Mouse (Mus musculus) neural tube, embryonic 12.5 days (tissue): ENCODE data around the gene Cog8. TPM values are rescaled to one million over a fixed set of nuclear protein-coding genes. Genes with fewer than 3 reads are reported as not detected.

ENCODE experiments used
- ATAC-seq: fragments of 200-750 bp; cut with Nextera tagmentation; 2 replicates; pipeline ENCODE4 v1.8.0; 2017; ENCODE audit warnings: low read depth, mild to moderate bottlenecking, moderate TSS enrichment, moderate library complexity; ENCODE audit not compliant: low FRiP score
- H3K27ac ChIP-seq: fragments of 300-500 bp; sonication (generic); 2 replicates; pipeline ENCODE4 v1.5.1; 2016
- H3K27me3 ChIP-seq: fragments of 300-500 bp; sonication (generic); replicated peaks from 2 replicates; pipeline ENCODE4 v1.6.1; 2016; ENCODE audit warnings: mild to moderate bottlenecking
- H3K36me3 ChIP-seq: fragments of 300-500 bp; sonication (generic); 2 replicates; pipeline ENCODE4 v1.6.1; 2016; ENCODE audit warnings: mild to moderate bottlenecking
- H3K4me1 ChIP-seq: fragments of 300-500 bp; sonication (generic); 2 replicates; pipeline ENCODE4 v1.6.1; 2016
- H3K4me2 ChIP-seq: fragments of 300-500 bp; sonication (generic); replicated peaks from 2 replicates; pipeline ENCODE4 v1.6.1; 2016; ENCODE audit warnings: mild to moderate bottlenecking
- H3K4me3 ChIP-seq: fragments of 300-500 bp; sonication (generic); 2 replicates; pipeline ENCODE4 v1.5.1; 2016
- H3K9ac ChIP-seq: fragments of 300-500 bp; sonication (generic); 2 replicates; pipeline ENCODE4 v1.6.1; 2016; ENCODE audit warnings: mild to moderate bottlenecking
- H3K9me3 ChIP-seq: fragments of 300-500 bp; sonication (generic); 2 replicates; pipeline ENCODE4 v1.6.1; 2016; ENCODE audit warnings: mild to moderate bottlenecking
- WGBS: fragments of 180-500 bp; shearing (Covaris S2); methylation state at CpG from one replicate; pipeline ENCODE4 v1.1.7; 2016; 5-methylcytosine and 5-hydroxymethylcytosine counted together
- polyA plus RNA-seq: library from polyadenylated mRNA; unstranded; fragments of >200 nt; fragmentation: Nextera tagmentation; extraction: Ambion mirVana; gene quantifications from 2 replicates; pipeline ENCODE4 v1.2.1, GENCODE M21; 2016

The Cog8 gene
- polyA plus RNA-seq, 1 experiment from 2014 or later: 47.1 TPM

DNA sequence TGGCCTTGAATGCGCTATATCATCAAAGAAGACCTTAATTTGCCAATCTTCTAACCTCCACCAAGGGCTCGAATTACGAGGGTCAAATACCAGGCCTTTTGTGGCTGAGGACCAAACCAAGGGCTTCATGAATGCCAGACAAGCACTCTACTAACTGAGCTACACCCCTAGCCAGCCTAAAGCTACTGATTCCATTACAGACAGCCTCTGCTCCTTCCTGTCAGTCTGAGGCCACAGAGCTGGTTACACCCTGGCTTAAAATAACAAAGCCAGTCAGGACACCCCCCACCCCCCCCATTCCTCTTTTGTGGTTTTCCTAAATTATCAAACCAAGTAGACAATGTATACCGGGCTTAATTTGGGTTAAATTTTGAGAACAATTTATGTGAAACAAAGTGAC is 17.2 kb upstream of the Cog8 start:
- ATAC-seq: no peak
- H3K4me3 ChIP-seq: no peak overlapping the region
- 82% methylated on average over 4 of the region's 4 CpGs for WGBS
- peaks cover 83% of the 10 kb centered on the region for H3K36me3 ChIP-seq
- H3K4me1 ChIP-seq: no peaks in the 10 kb centered on the region
- H3K27ac ChIP-seq: no peak overlapping the region
- H3K4me2 ChIP-seq: no peak overlapping the region
- no peaks in the 10 kb centered on the region for H3K9me3 ChIP-seq
- H3K27me3 ChIP-seq: no peaks in the 10 kb centered on the region
- H3K9ac ChIP-seq: no peak overlapping the region

DNA sequence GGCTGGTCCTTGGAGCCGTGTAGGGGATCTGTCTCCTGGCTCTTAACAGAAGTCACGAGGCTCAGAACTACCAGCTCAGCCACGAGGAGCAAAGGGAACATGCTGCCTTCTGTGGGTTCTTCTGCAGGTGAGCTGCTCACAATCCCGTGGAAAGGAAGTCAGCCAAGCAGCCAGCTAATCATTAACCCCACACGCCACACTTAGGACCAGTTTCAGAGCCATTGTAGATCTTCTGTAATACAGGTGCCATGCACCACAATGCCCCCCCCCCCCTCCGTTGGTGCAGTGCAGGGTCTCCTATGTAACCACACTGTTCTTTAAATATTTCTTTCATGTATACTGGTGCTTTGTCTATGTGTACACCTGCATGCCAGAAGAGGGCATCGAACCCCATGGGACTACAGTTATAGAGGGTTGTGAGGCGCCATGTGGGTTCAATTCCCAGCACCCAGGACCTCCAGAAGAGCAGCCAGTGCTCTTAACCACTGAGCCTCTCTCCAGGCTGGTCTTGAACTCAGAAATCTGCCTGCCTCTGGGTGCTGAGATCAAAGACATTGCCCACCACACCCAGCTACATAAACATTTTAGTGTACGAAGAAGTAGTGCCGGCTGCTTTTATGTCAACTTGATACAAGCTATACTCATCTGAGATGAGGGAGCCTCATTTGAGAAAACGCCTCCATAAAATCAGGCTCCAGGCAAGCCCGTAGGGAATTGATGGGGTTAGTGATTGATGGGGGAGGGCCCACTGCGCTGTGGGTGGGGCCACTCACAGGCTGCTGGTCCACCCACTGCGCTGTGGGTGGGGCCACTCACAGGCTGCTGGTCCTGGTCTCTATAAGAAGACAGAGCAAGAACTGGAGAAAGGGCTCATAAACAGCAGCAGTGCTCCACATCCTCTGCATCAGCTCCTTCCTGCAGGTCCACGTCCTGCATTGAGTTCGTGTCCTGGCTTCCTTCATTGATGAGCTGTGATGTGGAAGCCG is 9.3 kb upstream of the Cog8 start, which contains the start of gene Tmed6:
Gene Tmed6 (minus strand): TSS at position 134 of the 986 bp plus-strand sequence.
- no peak for ATAC-seq
- Histone ChIP-seq H3K9ac (no peak within 1 kb of the TSS), H3K36me3 (peaks cover 18% of the 10 kb centered on the region), H3K27me3 (no peaks in the 10 kb centered on the region), H3K9me3 (no peaks in the 10 kb centered on the region), H3K27ac (no peak within 1 kb of the TSS), H3K4me1 (no peaks in the 10 kb centered on the region), H3K4me2 (no peak within 1 kb of the TSS), H3K4me3 (no peak within 1 kb of the TSS)
- WGBS: 59% methylated on average over 17 of the region's 17 CpGs

DNA sequence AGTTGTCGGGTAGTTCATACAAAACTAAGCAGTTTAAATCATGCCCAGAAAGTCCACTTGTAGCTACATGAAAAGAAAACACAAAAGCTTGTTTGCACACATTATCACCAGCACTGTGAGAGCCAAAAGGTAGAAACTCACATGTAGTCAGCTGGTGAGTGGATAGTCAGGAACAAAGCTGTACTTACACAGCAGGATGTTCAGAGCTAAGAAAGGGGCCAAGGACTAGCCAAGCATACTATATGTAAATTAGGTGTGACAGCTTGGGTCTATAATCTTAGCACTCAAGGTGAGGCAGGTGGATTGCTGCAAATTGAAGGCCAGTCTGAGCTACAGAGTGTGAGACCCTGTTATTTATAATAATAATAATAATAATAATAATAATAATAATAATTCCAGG is 6.1 kb upstream of the Cog8 start:
- no peak overlapping the region for H3K27ac ChIP-seq
- H3K4me1 ChIP-seq: peaks cover 5% of the 10 kb centered on the region
- H3K9ac ChIP-seq: no peak overlapping the region
- H3K36me3 ChIP-seq: peaks cover 17% of the 10 kb centered on the region
- no peak for ATAC-seq
- 89% methylated on average over 1 of the region's 1 CpGs for WGBS
- no peaks in the 10 kb centered on the region for H3K27me3 ChIP-seq
- no peaks in the 10 kb centered on the region for H3K9me3 ChIP-seq
- no peak overlapping the region for H3K4me2 ChIP-seq
- no peak overlapping the region for H3K4me3 ChIP-seq

DNA sequence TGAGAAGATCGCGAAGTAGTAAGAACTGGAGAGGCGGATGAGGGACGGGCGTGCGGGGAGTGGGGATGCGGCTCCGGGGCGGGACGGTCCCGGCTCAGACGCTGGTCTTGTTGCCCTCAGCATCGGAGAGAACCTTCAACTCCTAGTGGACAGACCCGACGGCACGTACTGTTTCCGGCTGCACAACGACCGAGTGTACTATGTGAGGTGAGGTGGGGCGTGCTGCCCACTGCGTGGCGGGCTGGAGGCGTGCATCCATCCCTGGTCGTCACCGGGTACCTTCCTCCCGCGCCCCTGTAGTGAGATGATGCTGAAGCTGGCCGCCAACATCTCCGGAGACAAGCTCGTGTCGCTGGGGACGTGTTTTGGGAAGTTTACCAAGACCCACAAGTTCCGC is 482 bp upstream of the Cog8 start:
- Histone ChIP-seq H3K4me1 (peaks cover 17% of the 10 kb centered on the region), H3K9me3 (no peaks in the 10 kb centered on the region), H3K4me3 (peak overlapping the region; percentile 98), H3K4me2 (peak overlapping the region; percentile 94), H3K27me3 (no peaks in the 10 kb centered on the region), H3K36me3 (peaks cover 38% of the 10 kb centered on the region), H3K9ac (peak overlapping the region; percentile 83), H3K27ac (no peak overlapping the region)
- under 1% methylated on average over 33 of the region's 33 CpGs for WGBS
- peak; percentile 76 for ATAC-seq

DNA sequence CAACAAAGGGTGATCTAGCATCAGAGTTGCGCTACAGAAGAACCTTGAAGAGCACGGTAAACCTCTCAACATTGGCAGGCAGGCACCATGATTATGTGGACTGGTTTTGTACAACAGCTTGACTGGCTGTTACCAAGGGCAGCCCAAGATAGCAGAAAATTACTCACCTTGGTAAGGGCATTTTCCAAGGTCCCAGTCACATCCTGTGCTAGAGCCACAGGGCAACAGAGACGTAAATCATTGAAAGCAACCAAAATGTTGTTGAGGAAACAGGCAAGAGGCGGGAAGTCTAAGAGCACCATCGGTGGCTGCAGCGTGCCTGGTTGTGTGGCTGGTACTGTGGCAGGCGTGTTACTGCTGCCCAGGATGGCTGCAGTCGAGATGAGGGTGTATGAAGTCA is 4.4 kb downstream of the Cog8 start:
- Histone ChIP-seq H3K4me1 (peaks cover 25% of the 10 kb centered on the region), H3K27me3 (no peaks in the 10 kb centered on the region), H3K4me2 (no peak overlapping the region), H3K9ac (no peak overlapping the region), H3K27ac (no peak overlapping the region), H3K36me3 (peaks cover 53% of the 10 kb centered on the region), H3K4me3 (no peak overlapping the region), H3K9me3 (no peaks in the 10 kb centered on the region)
- ATAC-seq: no peak
- WGBS: 97% methylated on average over 8 of the region's 8 CpGs

DNA sequence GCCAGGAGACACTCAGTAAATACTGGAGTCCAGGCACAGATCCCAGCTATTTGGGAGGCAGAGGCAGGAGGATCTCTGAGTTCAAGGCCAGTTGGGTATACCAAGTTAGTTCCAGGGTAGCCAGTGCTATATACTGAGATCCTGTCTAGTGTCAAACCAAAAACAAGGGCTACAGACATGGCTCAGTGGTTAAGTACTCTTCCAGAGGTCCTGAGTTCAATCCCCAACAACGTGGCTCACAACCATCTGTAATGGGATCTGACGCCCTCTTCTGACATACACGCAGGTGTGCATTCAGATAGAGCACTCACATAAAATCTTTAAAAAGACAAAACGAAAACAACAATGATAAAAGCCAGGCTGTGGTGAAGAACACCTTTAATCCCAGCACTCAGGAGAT is 7.0 kb downstream of the Cog8 start:
- H3K4me3 ChIP-seq: 0 out of 2 replicates have a peak overlapping the region, but pooled peaks have one; percentile 82
- no peaks in the 10 kb centered on the region for H3K9me3 ChIP-seq
- no peak overlapping the region for H3K27ac ChIP-seq
- ATAC-seq: no peak
- peak overlapping the region; percentile 94 for H3K4me2 ChIP-seq
- H3K9ac ChIP-seq: no peak overlapping the region
- H3K36me3 ChIP-seq: peaks cover 79% of the 10 kb centered on the region
- WGBS: 96% methylated on average over 4 of the region's 4 CpGs
- H3K4me1 ChIP-seq: peaks cover 18% of the 10 kb centered on the region
- H3K27me3 ChIP-seq: no peaks in the 10 kb centered on the region

DNA sequence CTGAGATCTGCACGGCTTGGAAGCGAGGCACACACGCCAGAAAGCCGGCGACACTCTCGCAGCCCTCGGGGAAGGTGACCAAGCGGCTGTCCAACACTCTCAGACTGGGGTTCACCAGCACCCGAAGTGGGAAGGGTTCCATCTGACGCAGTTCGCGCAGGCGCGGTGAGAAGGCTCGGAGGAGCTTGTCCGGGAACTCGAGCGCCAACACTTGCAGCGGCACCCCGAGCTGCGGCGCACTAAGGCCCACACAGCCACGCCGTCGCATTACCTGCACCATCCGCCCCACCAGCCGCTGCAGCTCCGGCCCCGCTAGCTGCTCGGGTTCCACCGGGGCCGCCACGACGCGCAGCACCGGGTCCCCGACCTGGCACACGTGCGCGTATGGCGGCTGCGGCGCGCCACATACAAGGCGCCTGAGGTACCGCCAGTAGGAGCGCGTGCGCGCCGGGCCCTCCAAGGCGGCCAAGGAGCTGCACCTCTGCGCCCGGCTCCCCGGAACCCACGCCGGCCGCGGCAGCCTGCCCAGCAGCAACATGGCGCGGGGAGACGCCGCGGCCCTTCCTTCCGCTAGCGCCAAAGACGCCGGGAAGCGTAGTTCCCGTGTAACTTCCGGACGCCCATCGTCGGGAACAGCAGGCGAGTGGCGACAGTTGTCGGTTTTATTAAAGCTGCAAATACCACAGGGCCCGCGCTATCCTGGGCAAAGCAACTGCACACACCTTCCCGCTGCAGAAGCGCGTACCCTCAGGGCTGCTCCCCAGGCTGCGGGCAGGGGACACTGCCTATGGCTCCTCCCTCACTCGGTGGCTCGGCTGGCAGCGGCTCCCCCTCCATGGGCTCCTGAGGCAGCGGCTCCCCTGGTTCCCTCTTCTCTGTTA is 8.2 kb downstream of the Cog8 start, which contains the start of gene Pdf:
Gene Pdf (minus strand): TSS at position 554 of the 881 bp plus-strand sequence.
- H3K27ac ChIP-seq: peak within 1 kb of the TSS; percentile 46
- H3K4me3 ChIP-seq: peak within 1 kb of the TSS; percentile 82
- H3K9me3 ChIP-seq: no peaks in the 10 kb centered on the region
- peak within 1 kb of the TSS; percentile 94 for H3K4me2 ChIP-seq
- under 1% methylated on average over 87 of the region's 87 CpGs for WGBS
- peaks cover 83% of the 10 kb centered on the region for H3K36me3 ChIP-seq
- no peaks in the 10 kb centered on the region for H3K27me3 ChIP-seq
- H3K4me1 ChIP-seq: peaks cover 18% of the 10 kb centered on the region
- H3K9ac ChIP-seq: peak within 1 kb of the TSS; percentile 88
- peak; percentile 82 for ATAC-seq

DNA sequence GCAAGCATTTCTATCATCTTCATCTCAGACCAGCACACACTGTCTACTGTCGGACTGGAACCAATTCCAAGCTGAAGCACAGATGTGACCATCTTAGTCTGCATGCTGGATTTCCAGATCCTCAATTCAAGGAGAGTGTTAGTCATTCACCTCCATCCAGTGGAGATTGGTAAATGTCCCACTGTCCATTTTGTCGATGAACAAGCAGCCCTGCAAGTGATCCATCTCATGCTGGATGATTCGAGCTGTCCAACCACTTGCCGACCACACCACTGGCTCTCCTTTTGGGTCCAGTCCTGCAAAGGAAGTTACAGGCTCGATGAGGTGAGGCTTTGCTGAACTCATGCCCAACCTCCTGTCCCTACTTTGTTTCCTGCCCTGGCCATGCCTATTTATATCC is 9.5 kb downstream of the Cog8 start:
- WGBS: 90% methylated on average over 5 of the region's 5 CpGs
- Histone ChIP-seq H3K9ac (no peak overlapping the region), H3K36me3 (peaks cover 83% of the 10 kb centered on the region), H3K9me3 (no peaks in the 10 kb centered on the region), H3K4me2 (peak overlapping the region; percentile 94; the same call in 1 of the 2 replicates), H3K4me3 (no peak overlapping the region), H3K4me1 (peaks cover 18% of the 10 kb centered on the region), H3K27me3 (no peaks in the 10 kb centered on the region), H3K27ac (no peak overlapping the region)
- no peak for ATAC-seq

DNA sequence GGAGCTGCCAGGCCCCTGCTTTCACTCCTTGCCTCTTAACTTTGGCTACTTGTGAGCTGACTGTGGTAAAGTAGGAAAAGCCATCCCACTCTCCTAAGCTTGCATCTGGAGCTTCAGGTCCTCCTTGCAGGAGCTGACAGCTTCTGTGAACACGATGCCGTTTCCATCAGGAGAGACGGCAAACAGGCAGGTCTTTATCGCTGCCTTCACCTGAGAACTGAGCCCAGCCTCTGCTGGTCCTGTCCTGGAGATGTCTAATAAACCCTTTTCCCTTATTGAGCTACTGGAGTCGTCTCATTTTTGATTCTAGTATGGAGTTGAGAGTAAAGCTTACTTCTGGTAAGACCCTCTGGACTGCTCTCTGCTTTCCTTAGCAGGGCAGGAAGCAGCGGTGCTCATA is 11.0 kb downstream of the Cog8 start:
- Histone ChIP-seq H3K27me3 (no peaks in the 10 kb centered on the region), H3K9me3 (no peaks in the 10 kb centered on the region), H3K36me3 (peaks cover 83% of the 10 kb centered on the region), H3K4me2 (no peak overlapping the region), H3K4me1 (peaks cover 18% of the 10 kb centered on the region), H3K27ac (no peak overlapping the region), H3K4me3 (no peak overlapping the region), H3K9ac (no peak overlapping the region)
- WGBS: 94% methylated on average over 6 of the region's 6 CpGs
- no peak for ATAC-seq

DNA sequence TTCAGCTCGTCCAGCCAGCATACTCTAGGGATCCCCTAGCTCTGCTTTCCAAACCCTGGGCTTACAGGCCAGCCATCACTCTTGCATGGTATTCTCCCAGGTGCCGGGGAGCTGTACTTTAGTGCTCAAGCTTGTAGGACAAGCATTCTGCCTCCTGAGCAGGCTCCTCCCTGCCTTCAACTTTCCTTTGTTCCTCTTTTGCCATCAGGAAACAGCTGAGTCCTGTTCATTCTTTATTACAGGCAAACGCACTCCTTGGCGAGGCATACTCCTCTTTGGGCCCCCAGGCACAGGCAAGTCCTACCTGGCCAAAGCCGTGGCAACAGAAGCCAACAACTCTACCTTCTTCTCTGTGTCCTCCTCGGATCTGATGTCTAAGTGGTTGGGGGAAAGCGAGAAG is 15.9 kb downstream of the Cog8 start:
- WGBS: 85% methylated on average over 7 of the region's 7 CpGs
- H3K9ac ChIP-seq: no peak overlapping the region
- no peaks in the 10 kb centered on the region for H3K4me1 ChIP-seq
- H3K27me3 ChIP-seq: no peaks in the 10 kb centered on the region
- peaks cover 86% of the 10 kb centered on the region for H3K36me3 ChIP-seq
- no peak for ATAC-seq
- H3K4me2 ChIP-seq: no peak overlapping the region
- H3K27ac ChIP-seq: no peak overlapping the region
- H3K9me3 ChIP-seq: no peaks in the 10 kb centered on the region
- no peak overlapping the region for H3K4me3 ChIP-seq

DNA sequence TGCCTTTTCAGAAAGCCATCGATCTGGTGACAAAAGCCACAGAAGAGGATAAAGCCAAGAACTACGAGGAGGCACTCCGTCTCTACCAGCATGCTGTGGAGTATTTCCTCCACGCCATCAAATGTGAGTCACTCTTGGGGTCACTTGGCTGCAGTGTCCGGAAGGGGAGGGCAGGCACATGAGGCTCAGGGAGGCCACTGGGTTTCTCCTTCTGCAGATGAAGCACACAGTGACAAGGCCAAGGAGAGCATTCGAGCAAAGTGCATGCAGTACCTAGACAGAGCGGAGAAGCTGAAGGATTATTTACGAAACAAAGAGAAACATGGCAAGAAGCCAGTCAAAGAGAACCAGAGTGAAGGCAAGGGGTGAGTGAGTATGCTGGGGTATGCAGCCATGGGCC is 19.9 kb downstream of the Cog8 start:
- H3K4me2 ChIP-seq: no peak overlapping the region
- H3K36me3 ChIP-seq: peaks cover 47% of the 10 kb centered on the region
- no peak overlapping the region for H3K4me3 ChIP-seq
- ATAC-seq: no peak
- no peaks in the 10 kb centered on the region for H3K27me3 ChIP-seq
- WGBS: 93% methylated on average over 8 of the region's 8 CpGs
- no peaks in the 10 kb centered on the region for H3K9me3 ChIP-seq
- no peak overlapping the region for H3K9ac ChIP-seq
- H3K4me1 ChIP-seq: peaks cover 14% of the 10 kb centered on the region
- no peak overlapping the region for H3K27ac ChIP-seq

DNA sequence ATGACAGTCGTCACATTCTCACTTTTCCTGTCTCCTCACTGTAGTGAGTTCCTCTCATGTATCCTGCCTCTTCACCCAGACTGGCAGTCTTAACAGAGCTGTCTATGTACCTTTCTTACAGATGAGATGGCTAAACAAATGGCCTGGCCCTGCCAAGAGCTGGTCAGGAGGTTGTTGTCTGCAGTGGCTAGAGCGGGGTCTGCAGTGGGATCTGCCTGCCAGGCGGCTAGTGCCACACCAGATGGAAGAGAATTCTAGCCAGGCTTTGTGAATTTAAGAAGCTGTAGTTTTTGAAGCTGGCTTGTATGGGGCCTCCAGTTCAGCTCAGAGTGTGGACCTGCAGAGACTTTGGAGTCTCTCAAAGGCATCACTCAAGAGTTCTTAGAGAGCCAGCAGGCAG is 20.8 kb downstream of the Cog8 start:
- no peak for ATAC-seq
- Histone ChIP-seq H3K27ac (no peak overlapping the region), H3K9me3 (no peaks in the 10 kb centered on the region), H3K4me2 (no peak overlapping the region), H3K9ac (no peak overlapping the region), H3K27me3 (no peaks in the 10 kb centered on the region), H3K36me3 (peaks cover 38% of the 10 kb centered on the region), H3K4me3 (no peak overlapping the region), H3K4me1 (peaks cover 14% of the 10 kb centered on the region)
- 98% methylated on average over 3 of the region's 3 CpGs for WGBS
